Mouse (Mus musculus) ovary, adult 18-20 months (tissue): ENCODE data around the gene Slc44a4.
"Not testable (repeated sequence)": the region's sequence is repeated elsewhere in the genome, so short reads cannot be mapped to it uniquely, and the experiment has no call there.

ENCODE experiments used
- DNase-seq: peaks from one replicate; pipeline ENCODE4 v3.0.0; 2022; ENCODE audit warnings: low spot score, mixed read lengths

Gene Slc44a4

GRCm38 (mm10) chr17:34943128-34943815 is 29.0 kb downstream of the Slc44a4 start:
- DNase-seq, result no peak

- no peak for DNase-seq
These were observed 30.1 kb downstream of the Slc44a4 start for GRCm38 (mm10) chr17:34944362-34944761.

GRCm38 (mm10) chr17:34946486-34947140 is 32.3 kb downstream of the Slc44a4 start:
- DNase-seq, result no peak

- no peak for DNase-seq
These were observed 33.3 kb downstream of the Slc44a4 start for GRCm38 (mm10) chr17:34947606-34948005.

- DNase-seq, result not testable (repeated sequence)
These were observed 34.7 kb downstream of the Slc44a4 start for GRCm38 (mm10) chr17:34948721-34949552.

GRCm38 (mm10) chr17:34949553-34949969 is 35.3 kb downstream of the Slc44a4 start:
- DNase-seq, result no peak

- DNase-seq, result no peak
These were observed 36.5 kb downstream of the Slc44a4 start for GRCm38 (mm10) chr17:34950514-34951455.

- DNase-seq, result no peak
These were observed 37.5 kb downstream of the Slc44a4 start for GRCm38 (mm10) chr17:34951636-34952377.

GRCm38 (mm10) chr17:34952378-34953040 is 38.2 kb downstream of the Slc44a4 start:
- DNase-seq, result peak; percentile 60

GRCm38 (mm10) chr17:34953258-34953657 is 39.0 kb downstream of the Slc44a4 start:
- no peak for DNase-seq

GRCm38 (mm10) chr17:34953904-34954303 is 39.6 kb downstream of the Slc44a4 start:
- DNase-seq, result no peak

GRCm38 (mm10) chr17:34954831-34955230 is 40.6 kb downstream of the Slc44a4 start:
- DNase-seq, result no peak

- no peak for DNase-seq
These were observed 41.6 kb downstream of the Slc44a4 start for GRCm38 (mm10) chr17:34955884-34956283.

GRCm38 (mm10) chr17:34956340-34956739 is 42.1 kb downstream of the Slc44a4 start:
- DNase-seq, result no peak

- not testable (repeated sequence) for DNase-seq
These were observed 43.0 kb downstream of the Slc44a4 start for GRCm38 (mm10) chr17:34957291-34957690.

GRCm38 (mm10) chr17:34957966-34958365 is 43.7 kb downstream of the Slc44a4 start:
- DNase-seq, result not testable (repeated sequence)

GRCm38 (mm10) chr17:34958734-34959129 is 44.5 kb downstream of the Slc44a4 start:
- not testable (repeated sequence) for DNase-seq

- DNase-seq, result peak; percentile 84
These were observed 45.0 kb downstream of the Slc44a4 start, which contains the start of gene Hspa1b for GRCm38 (mm10) chr17:34959130-34959778. Gene Hspa1b (minus strand): TSS chr17:34959238.

- DNase-seq, result peak; percentile 49
These were observed 45.7 kb downstream of the Slc44a4 start for GRCm38 (mm10) chr17:34959881-34960515.
